Mouse (Mus musculus) hindbrain, embryonic 13.5 days (tissue): ENCODE results near the gene Selenbp2. TPM values are rescaled to one million over a fixed set of nuclear protein-coding genes. Genes with fewer than 3 reads are reported as not detected.
"Not testable (repeated sequence)": the region's sequence is repeated elsewhere in the genome, so short reads cannot be mapped to it uniquely, and the experiment has no call there.

Experiments
- ATAC-seq: fragments of 200-750 bp; cut with Nextera tagmentation; 2 replicates; pipeline ENCODE4 v1.8.0; 2017; ENCODE audit warnings: moderate TSS enrichment; ENCODE audit not compliant: low FRiP score
- H3K27ac ChIP-seq: fragments of 300-500 bp; sonication (generic); 2 replicates; pipeline ENCODE4 v1.5.1; 2015; ENCODE audit warnings: inconsistent platforms, mild to moderate bottlenecking, moderate library complexity
- H3K27me3 ChIP-seq: fragments of 300-500 bp; sonication (generic); 2 replicates; pipeline ENCODE4 v1.6.1; 2015; ENCODE audit warnings: mild to moderate bottlenecking, inconsistent platforms
- H3K36me3 ChIP-seq: fragments of 300-500 bp; sonication (generic); 2 replicates; pipeline ENCODE4 v1.6.1; 2015; ENCODE audit warnings: mild to moderate bottlenecking, inconsistent platforms
- H3K4me1 ChIP-seq: fragments of 300-500 bp; sonication (generic); replicated peaks from 2 replicates; pipeline ENCODE4 v1.6.1; 2015; ENCODE audit warnings: inconsistent platforms
- H3K4me2 ChIP-seq: fragments of 300-500 bp; sonication (generic); 2 replicates; pipeline ENCODE4 v1.6.1; 2015; ENCODE audit warnings: inconsistent platforms, mild to moderate bottlenecking, moderate library complexity
- H3K4me3 ChIP-seq: fragments of 300-500 bp; sonication (generic); 2 replicates; pipeline ENCODE4 v1.5.1; 2015; ENCODE audit warnings: mild to moderate bottlenecking, inconsistent platforms
- H3K9ac ChIP-seq: fragments of 300-500 bp; sonication (generic); 2 replicates; pipeline ENCODE4 v1.6.1; 2015; ENCODE audit warnings: mild to moderate bottlenecking, inconsistent platforms
- H3K9me3 ChIP-seq: fragments of 300-500 bp; sonication (generic); 2 replicates; pipeline ENCODE4 v1.6.1; 2016; ENCODE audit warnings: inconsistent platforms
- WGBS: fragments of 180-500 bp; shearing (Covaris S2); methylation state at CpG from one replicate; pipeline ENCODE4 v1.1.7; 2015; 5-methylcytosine and 5-hydroxymethylcytosine counted together
- polyA plus RNA-seq: library from polyadenylated mRNA; unstranded; fragments of >200 nt; fragmentation: Nextera tagmentation; extraction: Ambion mirVana; gene quantifications from 2 replicates; pipeline ENCODE4 v1.2.1, GENCODE M21; 2015

Gene Selenbp2
- polyA plus RNA-seq, 1 experiment from 2014 or later, result 0.52 TPM

GRCm38 (mm10) chr3:94702163-94702810 lies 8.9 kb downstream of the Selenbp2 start:
- H3K9ac ChIP-seq, H3K9me3 ChIP-seq, ATAC-seq, H3K4me3 ChIP-seq, H3K4me1 ChIP-seq, H3K27me3 ChIP-seq, H3K4me2 ChIP-seq, H3K36me3 ChIP-seq, H3K27ac ChIP-seq: not testable (repeated sequence)
- WGBS, result 93% methylated on average over 6 of the region's 7 CpGs

GRCm38 (mm10) chr3:94702856-94703255 lies 9.5 kb downstream of the Selenbp2 start:
- no peak overlapping the region for H3K9ac ChIP-seq
- H3K4me2 ChIP-seq, result no peak overlapping the region
- H3K27me3 ChIP-seq, result no peaks in the 10 kb centered on the region
- H3K27ac ChIP-seq, result no peak overlapping the region
- H3K9me3 ChIP-seq, result no peaks in the 10 kb centered on the region
- ATAC-seq, result no peak
- H3K4me3 ChIP-seq, result no peak overlapping the region
- 87% methylated on average over 3 of the region's 3 CpGs for WGBS
- H3K36me3 ChIP-seq, result no peaks in the 10 kb centered on the region
- H3K4me1 ChIP-seq, result no peaks in the 10 kb centered on the region

GRCm38 (mm10) chr3:94703364-94703763 lies 10.0 kb downstream of the Selenbp2 start:
- H3K36me3 ChIP-seq, H3K9ac ChIP-seq: not testable (repeated sequence)
- 32% methylated on average over 3 of the region's 3 CpGs for WGBS

GRCm38 (mm10) chr3:94710591-94710990 lies 17.2 kb downstream of the Selenbp2 start:
- not testable (repeated sequence) for H3K27ac ChIP-seq, H3K27me3 ChIP-seq, ATAC-seq

More at GRCm38 (mm10) chr3:94703364-94703763, 10.0 kb downstream of the Selenbp2 start:
- not testable (repeated sequence) for ATAC-seq, H3K9me3 ChIP-seq, H3K27ac ChIP-seq, H3K4me2 ChIP-seq, H3K4me1 ChIP-seq, H3K27me3 ChIP-seq, H3K4me3 ChIP-seq

GRCm38 (mm10) chr3:94713424-94713823 lies 20.1 kb downstream of the Selenbp2 start:
- not testable (repeated sequence) for H3K4me2 ChIP-seq

More at GRCm38 (mm10) chr3:94710591-94710990, 17.2 kb downstream of the Selenbp2 start:
- not testable (repeated sequence) for H3K9me3 ChIP-seq, H3K4me1 ChIP-seq, H3K9ac ChIP-seq, H3K36me3 ChIP-seq, H3K4me2 ChIP-seq, H3K4me3 ChIP-seq

GRCm38 (mm10) chr3:94718253-94718652 lies 24.9 kb downstream of the Selenbp2 start:
- H3K4me1 ChIP-seq, H3K27me3 ChIP-seq, H3K4me3 ChIP-seq, H3K27ac ChIP-seq, H3K36me3 ChIP-seq, H3K4me2 ChIP-seq, H3K9me3 ChIP-seq, ATAC-seq, H3K9ac ChIP-seq: not testable (repeated sequence)
- 45% methylated on average over 1 of the region's 1 CpGs for WGBS

More at GRCm38 (mm10) chr3:94713424-94713823, 20.1 kb downstream of the Selenbp2 start:
- WGBS, result 88% methylated on average over 3 of the region's 3 CpGs
- not testable (repeated sequence) for H3K9ac ChIP-seq, H3K27ac ChIP-seq, H3K36me3 ChIP-seq, H3K27me3 ChIP-seq, H3K9me3 ChIP-seq, H3K4me3 ChIP-seq, ATAC-seq, H3K4me1 ChIP-seq

GRCm38 (mm10) chr3:94723637-94724036 lies 30.3 kb downstream of the Selenbp2 start:
- H3K9ac ChIP-seq, H3K4me3 ChIP-seq, H3K36me3 ChIP-seq, H3K4me1 ChIP-seq, H3K27ac ChIP-seq, ATAC-seq, H3K27me3 ChIP-seq, H3K4me2 ChIP-seq, H3K9me3 ChIP-seq: not testable (repeated sequence)
- WGBS, result 46% methylated on average over 2 of the region's 2 CpGs

GRCm38 (mm10) chr3:94745691-94746090 lies 52.3 kb downstream of the Selenbp2 start:
- H3K4me2 ChIP-seq, result no peak overlapping the region
- WGBS, result 95% methylated on average over 17 of the region's 17 CpGs
- H3K9ac ChIP-seq, result no peak overlapping the region
- H3K27ac ChIP-seq, result no peak overlapping the region
- ATAC-seq, result no peak
- H3K27me3 ChIP-seq, result no peaks in the 10 kb centered on the region
- H3K36me3 ChIP-seq, result no peaks in the 10 kb centered on the region
- H3K4me1 ChIP-seq, result no peaks in the 10 kb centered on the region
- no peak overlapping the region for H3K4me3 ChIP-seq
- H3K9me3 ChIP-seq, result 0 out of 2 replicates have a peak, but pooled peaks cover 4% of the 10 kb centered on the region

Other genes with a start within 250 kb of the Selenbp2 start
- gene Oaz3, start 249.6 kb upstream of the Selenbp2 start, polyA plus RNA-seq, result 1.0 and 1.5 TPM in 2 replicates
- gene Celf3, start 215.3 kb upstream of the Selenbp2 start, polyA plus RNA-seq, result 294 and 312 TPM in 2 replicates
- 25.0 and 27.1 TPM in 2 replicates for gene Riiad1, start 213.2 kb upstream of the Selenbp2 start, polyA plus RNA-seq
- gene Snx27, start 110.8 kb upstream of the Selenbp2 start, polyA plus RNA-seq, result 73.6 and 74.7 TPM in 2 replicates
- not detected in 2 replicates for gene Gm10972, start 50.4 kb upstream of the Selenbp2 start, polyA plus RNA-seq
- gene Tuft1, start 34.7 kb upstream of the Selenbp2 start, polyA plus RNA-seq, result 4.2 and 4.5 TPM in 2 replicates
- 7.4 and 7.6 TPM in 2 replicates for gene Cgn, start 92.9 kb downstream of the Selenbp2 start, polyA plus RNA-seq
- 22.7 and 23.4 TPM in 2 replicates for gene Pogz, start 144.0 kb downstream of the Selenbp2 start, polyA plus RNA-seq
- 366 and 376 TPM in 2 replicates for gene Psmb4, start 193.4 kb downstream of the Selenbp2 start, polyA plus RNA-seq
- 10.1 and 14.1 TPM in 2 replicates for gene Selenbp1, start 239.5 kb downstream of the Selenbp2 start, polyA plus RNA-seq